Mouse (Mus musculus) liver, embryonic 12.5 days (tissue): Measurements from ENCODE around the gene Cdkal1. TPM values are rescaled to one million over a fixed set of nuclear protein-coding genes. Genes with fewer than 3 reads are reported as not detected.

Source experiments
- ATAC-seq: fragments of 200-750 bp; cut with Nextera tagmentation; 2 replicates; pipeline ENCODE4 v1.8.0; 2017; ENCODE audit warnings: moderate number of reproducible peaks, mild to moderate bottlenecking, moderate library complexity
- H3K27ac ChIP-seq: fragments of 300-500 bp; sonication (generic); 2 replicates; pipeline ENCODE4 v1.5.1; 2016; ENCODE audit warnings: mild to moderate bottlenecking
- H3K27me3 ChIP-seq: fragments of 300-500 bp; sonication (generic); replicated peaks from 2 replicates; pipeline ENCODE4 v1.6.1; 2016; ENCODE audit warnings: mild to moderate bottlenecking, moderate library complexity
- H3K36me3 ChIP-seq: fragments of 300-500 bp; sonication (generic); 2 replicates; pipeline ENCODE4 v1.6.1; 2016; ENCODE audit warnings: mild to moderate bottlenecking, moderate library complexity
- H3K4me1 ChIP-seq: fragments of 300-500 bp; sonication (generic); 2 replicates; pipeline ENCODE4 v1.6.1; 2016
- H3K4me2 ChIP-seq: fragments of 300-500 bp; sonication (generic); 2 replicates; pipeline ENCODE4 v1.6.1; 2016; ENCODE audit warnings: mild to moderate bottlenecking, moderate library complexity
- H3K4me3 ChIP-seq: fragments of 300-500 bp; sonication (generic); 2 replicates; pipeline ENCODE4 v1.5.1; 2016; ENCODE audit warnings: mild to moderate bottlenecking, moderate library complexity
- H3K9ac ChIP-seq: fragments of 300-500 bp; sonication (generic); 2 replicates; pipeline ENCODE4 v1.6.1; 2016; ENCODE audit warnings: mild to moderate bottlenecking, moderate library complexity
- H3K9me3 ChIP-seq: fragments of 300-500 bp; sonication (generic); replicated peaks from 2 replicates; pipeline ENCODE4 v1.6.1; 2016; ENCODE audit warnings: mild to moderate bottlenecking, moderate library complexity
- WGBS: fragments of 180-500 bp; shearing (Covaris S2); methylation state at CpG from one replicate; pipeline ENCODE4 v1.1.7; 2016; ENCODE audit not compliant: insufficient replicate concordance; 5-methylcytosine and 5-hydroxymethylcytosine counted together
- polyA plus RNA-seq: library from polyadenylated mRNA; unstranded; fragments of >200 nt; fragmentation: Nextera tagmentation; extraction: Ambion mirVana; gene quantifications from 2 replicates; pipeline ENCODE4 v1.2.1, GENCODE M21; 2016

Cdkal1 gene
- polyA plus RNA-seq, 1 experiment from 2014 or later, result 16.0 TPM

GRCm38 (mm10) chr13:29364901-29365625, 490.4 kb downstream of the Cdkal1 start:
- H3K4me1 ChIP-seq, result 0 out of 2 replicates have a peak, but pooled peaks cover 7% of the 10 kb centered on the region
- H3K27ac ChIP-seq, result no peak overlapping the region
- no peaks in the 10 kb centered on the region for H3K27me3 ChIP-seq
- no peaks in the 10 kb centered on the region for H3K36me3 ChIP-seq
- no peaks in the 10 kb centered on the region for H3K9me3 ChIP-seq
- no peak for ATAC-seq
- H3K9ac ChIP-seq, result no peak overlapping the region
- no peak overlapping the region for H3K4me3 ChIP-seq
- 77% methylated on average over 13 of the region's 13 CpGs for WGBS
- no peak overlapping the region for H3K4me2 ChIP-seq

DNA sequence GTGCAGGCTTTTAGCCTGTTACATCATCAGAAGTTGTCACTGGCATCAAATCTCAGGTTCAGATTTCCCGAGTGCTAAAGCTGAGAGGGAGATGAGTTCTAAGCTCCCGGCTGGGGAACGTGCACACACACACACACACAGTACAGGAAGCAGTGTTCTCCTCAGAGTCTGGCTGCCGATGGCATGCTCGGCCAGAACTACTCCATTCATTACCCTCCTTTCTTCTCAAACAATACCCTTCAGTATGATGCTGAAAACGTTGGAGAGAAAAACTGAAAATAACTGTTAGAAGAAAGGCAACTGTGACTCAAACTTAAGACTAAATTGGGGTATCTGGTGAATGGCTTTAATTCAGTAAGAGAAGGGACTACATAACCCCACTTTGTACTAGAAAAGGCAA, 491.5 kb downstream of the Cdkal1 start:
- H3K27ac ChIP-seq, result no peak overlapping the region
- WGBS, result 61% methylated on average over 6 of the region's 6 CpGs
- no peak overlapping the region for H3K9ac ChIP-seq
- no peaks in the 10 kb centered on the region for H3K9me3 ChIP-seq
- 0 out of 2 replicates have a peak, but pooled peaks cover 7% of the 10 kb centered on the region for H3K4me1 ChIP-seq
- no peak overlapping the region for H3K4me3 ChIP-seq
- no peaks in the 10 kb centered on the region for H3K27me3 ChIP-seq
- no peak overlapping the region for H3K4me2 ChIP-seq
- ATAC-seq, result no peak
- no peaks in the 10 kb centered on the region for H3K36me3 ChIP-seq

DNA sequence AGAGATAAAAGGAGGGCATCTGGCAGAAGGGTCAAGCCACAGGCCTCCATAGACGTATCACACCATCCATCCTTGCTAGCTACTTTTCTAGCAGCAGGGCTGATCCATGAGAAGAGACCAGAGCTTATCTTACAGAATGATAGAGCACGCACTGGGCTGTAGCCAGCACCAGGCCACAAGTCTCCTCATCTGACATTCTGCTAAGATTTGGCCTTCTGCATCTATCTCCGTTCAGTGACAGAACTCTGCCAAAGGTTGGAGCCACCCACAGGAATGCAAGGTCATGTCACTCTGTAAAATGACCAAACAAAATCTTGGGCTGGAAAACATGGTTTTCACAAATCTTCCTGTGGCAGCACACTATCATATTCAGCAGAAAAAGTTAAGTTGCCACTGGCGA, 493.6 kb downstream of the Cdkal1 start:
- Histone ChIP-seq H3K27me3 (no peaks in the 10 kb centered on the region), H3K4me2 (no peak overlapping the region), H3K9me3 (no peaks in the 10 kb centered on the region), H3K36me3 (no peaks in the 10 kb centered on the region), H3K27ac (no peak overlapping the region), H3K9ac (no peak overlapping the region), H3K4me1 (0 out of 2 replicates have a peak, but pooled peaks cover 7% of the 10 kb centered on the region), H3K4me3 (no peak overlapping the region)
- ATAC-seq, result no peak
- WGBS, result 52% methylated on average over 4 of the region's 4 CpGs

- Histone ChIP-seq H3K9me3 (no peaks in the 10 kb centered on the region), H3K27ac (no peak overlapping the region), H3K27me3 (no peaks in the 10 kb centered on the region), H3K36me3 (no peaks in the 10 kb centered on the region), H3K4me1 (0 out of 2 replicates have a peak, but pooled peaks cover 7% of the 10 kb centered on the region), H3K4me2 (no peak overlapping the region), H3K4me3 (no peak overlapping the region), H3K9ac (no peak overlapping the region)
- no peak for ATAC-seq
- 72% methylated on average over 10 of the region's 10 CpGs for WGBS
These were observed 494.6 kb downstream of the Cdkal1 start for GRCm38 (mm10) chr13:29360899-29361298.

DNA sequence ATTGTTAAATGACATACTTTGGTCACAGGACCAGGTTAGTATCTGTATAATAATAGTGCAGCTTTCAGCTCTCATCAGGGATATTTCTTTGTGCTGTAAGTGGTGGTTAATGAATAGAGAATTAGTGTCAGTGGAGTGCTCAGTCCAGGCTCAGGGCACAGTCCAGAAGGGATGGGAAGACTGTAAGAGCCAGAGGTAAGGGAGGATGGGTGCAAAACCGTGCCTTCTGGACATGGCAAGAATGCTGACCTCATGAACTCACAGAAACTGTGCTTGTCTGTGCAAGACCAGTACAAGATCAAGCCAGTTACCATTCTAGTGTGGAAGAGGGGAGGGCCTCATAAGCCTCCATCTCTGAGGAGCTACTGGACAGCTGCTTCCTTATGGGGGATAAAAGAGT, 496.1 kb downstream of the Cdkal1 start:
- Histone ChIP-seq H3K27ac (no peak overlapping the region), H3K9me3 (no peaks in the 10 kb centered on the region), H3K4me2 (no peak overlapping the region), H3K4me1 (0 out of 2 replicates have a peak, but pooled peaks cover 7% of the 10 kb centered on the region), H3K9ac (no peak overlapping the region), H3K4me3 (no peak overlapping the region), H3K36me3 (no peaks in the 10 kb centered on the region), H3K27me3 (no peaks in the 10 kb centered on the region)
- no peak for ATAC-seq
- 80% methylated on average over 1 of the region's 1 CpGs for WGBS

- no peak for ATAC-seq
- H3K9ac ChIP-seq, result no peak overlapping the region
- H3K36me3 ChIP-seq, result no peaks in the 10 kb centered on the region
- 0 out of 2 replicates have a peak, but pooled peaks cover 7% of the 10 kb centered on the region for H3K4me1 ChIP-seq
- no peak overlapping the region for H3K4me2 ChIP-seq
- no peak overlapping the region for H3K27ac ChIP-seq
- H3K4me3 ChIP-seq, result no peak overlapping the region
- WGBS, result 82% methylated on average over 5 of the region's 5 CpGs
- no peaks in the 10 kb centered on the region for H3K27me3 ChIP-seq
- no peaks in the 10 kb centered on the region for H3K9me3 ChIP-seq
These were observed 498.0 kb downstream of the Cdkal1 start for GRCm38 (mm10) chr13:29357483-29357882.

DNA sequence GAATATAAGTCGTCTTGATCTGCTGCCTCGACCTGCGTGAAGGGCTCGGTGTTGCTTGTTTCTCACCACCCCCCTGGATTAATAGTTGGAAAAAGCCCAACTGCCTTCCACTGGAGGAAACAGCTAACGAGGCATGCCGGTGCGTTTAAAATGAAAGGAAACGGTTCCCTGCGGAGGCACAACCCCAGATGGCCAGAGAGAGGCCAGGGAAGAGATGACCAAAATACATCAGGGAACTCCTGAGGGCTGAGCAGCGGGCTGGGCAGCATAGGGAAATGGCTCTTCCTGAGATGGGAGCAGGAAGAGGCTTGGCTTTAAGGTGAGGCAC, 499.4 kb downstream of the Cdkal1 start:
- Histone ChIP-seq H3K4me2 (no peak overlapping the region), H3K9ac (no peak overlapping the region), H3K36me3 (no peaks in the 10 kb centered on the region), H3K27me3 (no peaks in the 10 kb centered on the region), H3K4me3 (no peak overlapping the region), H3K4me1 (no peaks in the 10 kb centered on the region), H3K9me3 (no peaks in the 10 kb centered on the region), H3K27ac (no peak overlapping the region)
- 64% methylated on average over 10 of the region's 10 CpGs for WGBS
- ATAC-seq, result no peak

DNA sequence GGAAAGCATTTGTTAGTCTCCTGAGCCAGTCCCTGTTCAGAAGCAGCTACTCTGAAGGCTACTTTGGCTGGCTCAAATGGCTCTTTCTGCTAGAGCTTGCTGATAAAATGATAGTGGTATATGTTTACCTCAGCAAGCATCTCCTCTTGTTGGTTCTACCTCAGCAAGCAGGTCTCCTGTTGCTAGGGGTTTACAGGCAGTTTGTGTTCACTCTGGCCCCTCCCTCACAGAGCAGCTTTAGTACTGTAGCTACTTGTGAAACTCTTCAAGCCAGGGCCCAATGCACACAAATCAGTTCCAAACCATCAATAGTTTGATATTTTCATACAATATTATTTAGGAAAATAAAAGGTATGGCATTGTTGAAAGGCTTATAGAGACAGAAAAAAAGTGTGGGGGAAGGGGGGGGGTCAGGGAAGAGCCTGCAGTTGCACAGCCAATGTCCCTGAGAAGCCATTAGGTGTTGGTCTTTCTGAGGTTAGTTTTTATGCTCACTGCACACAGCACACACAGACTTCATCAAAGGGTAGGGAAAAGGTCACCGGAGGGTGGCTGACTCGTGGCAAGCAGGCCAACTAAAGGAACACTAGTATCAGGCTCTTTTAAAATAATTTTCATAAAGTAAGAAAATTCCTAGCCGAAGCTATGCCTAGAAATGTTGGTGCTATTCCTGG, 499.9 kb downstream of the Cdkal1 start:
- Histone ChIP-seq H3K27me3 (no peaks in the 10 kb centered on the region), H3K27ac (no peak overlapping the region), H3K36me3 (no peaks in the 10 kb centered on the region), H3K4me1 (no peaks in the 10 kb centered on the region), H3K4me2 (no peak overlapping the region), H3K9me3 (no peaks in the 10 kb centered on the region), H3K4me3 (no peak overlapping the region), H3K9ac (no peak overlapping the region)
- ATAC-seq, result no peak
- 78% methylated on average over 3 of the region's 3 CpGs for WGBS

- Histone ChIP-seq H3K9me3 (no peaks in the 10 kb centered on the region), H3K27ac (no peak overlapping the region), H3K4me1 (no peaks in the 10 kb centered on the region), H3K9ac (no peak overlapping the region), H3K4me3 (no peak overlapping the region), H3K36me3 (no peaks in the 10 kb centered on the region), H3K4me2 (no peak overlapping the region), H3K27me3 (no peaks in the 10 kb centered on the region)
- no peak for ATAC-seq
- 75% methylated on average over 4 of the region's 4 CpGs for WGBS
These were observed 500.5 kb downstream of the Cdkal1 start for GRCm38 (mm10) chr13:29354943-29355342.

DNA sequence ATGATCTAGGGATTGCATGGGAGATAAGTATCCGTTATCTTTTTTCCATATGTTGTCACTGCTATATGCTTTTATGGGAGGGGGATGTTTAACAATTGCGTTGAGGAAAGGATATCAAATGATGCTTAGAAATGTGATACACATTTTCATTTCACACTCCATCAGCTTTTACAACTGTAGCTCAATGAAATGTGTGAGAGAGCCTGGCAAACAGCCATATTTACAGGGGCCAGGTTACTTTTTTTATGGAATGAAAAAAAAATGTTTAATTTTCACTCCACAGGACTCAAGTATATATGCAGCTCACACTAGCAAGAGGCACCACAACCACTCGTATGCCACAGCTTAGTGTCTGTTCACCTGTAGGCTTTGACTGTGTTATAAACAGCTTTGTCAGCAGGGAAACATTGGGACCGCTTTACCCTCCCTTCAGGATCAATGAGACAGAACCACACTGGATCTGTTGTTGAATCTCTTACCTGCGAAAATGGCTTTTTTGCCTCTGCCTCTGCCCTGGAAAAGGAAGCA, 501.5 kb downstream of the Cdkal1 start:
- ATAC-seq, result no peak
- no peaks in the 10 kb centered on the region for H3K36me3 ChIP-seq
- no peak overlapping the region for H3K4me3 ChIP-seq
- no peaks in the 10 kb centered on the region for H3K4me1 ChIP-seq
- WGBS, result 77% methylated on average over 5 of the region's 5 CpGs
- no peak overlapping the region for H3K4me2 ChIP-seq
- no peak overlapping the region for H3K27ac ChIP-seq
- no peaks in the 10 kb centered on the region for H3K9me3 ChIP-seq
- no peaks in the 10 kb centered on the region for H3K27me3 ChIP-seq
- no peak overlapping the region for H3K9ac ChIP-seq

DNA sequence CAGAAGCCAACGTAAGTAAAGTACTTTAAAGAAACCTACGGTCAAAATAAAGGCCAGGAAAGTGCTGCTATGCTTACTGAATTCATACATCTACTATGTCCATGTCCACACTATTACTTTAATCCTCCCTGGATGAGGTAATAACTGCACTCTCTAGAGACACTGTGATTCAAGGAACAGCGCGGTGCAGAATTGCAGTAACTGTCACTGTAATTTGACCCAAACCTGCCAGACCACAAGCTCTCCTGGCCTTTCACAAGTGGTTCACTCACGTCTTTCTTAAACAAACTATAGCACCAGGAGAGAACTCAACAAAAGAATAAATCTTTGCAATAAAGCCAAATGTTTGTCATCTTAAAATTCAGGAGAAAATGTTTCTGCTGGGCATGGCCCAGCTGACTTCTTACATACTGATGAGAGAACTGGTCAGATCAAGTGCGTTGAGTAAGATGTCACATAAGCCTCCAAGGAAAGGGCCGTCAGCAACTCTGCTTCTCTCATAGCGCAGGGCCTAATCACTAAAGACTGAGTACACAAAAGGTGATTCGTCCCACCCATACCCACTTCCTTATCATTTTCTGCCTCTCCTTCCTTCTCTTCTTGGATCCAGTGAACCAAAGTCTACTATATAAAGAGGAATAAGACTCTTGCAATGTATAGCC, 504.3 kb downstream of the Cdkal1 start:
- Histone ChIP-seq H3K27ac (no peak overlapping the region), H3K4me3 (no peak overlapping the region), H3K4me2 (no peak overlapping the region), H3K27me3 (no peaks in the 10 kb centered on the region), H3K36me3 (peaks cover 12% of the 10 kb centered on the region), H3K9me3 (0 out of 2 replicates have a peak, but pooled peaks cover 3% of the 10 kb centered on the region), H3K9ac (no peak overlapping the region), H3K4me1 (no peaks in the 10 kb centered on the region)
- WGBS, result 73% methylated on average over 9 of the region's 9 CpGs
- no peak for ATAC-seq

DNA sequence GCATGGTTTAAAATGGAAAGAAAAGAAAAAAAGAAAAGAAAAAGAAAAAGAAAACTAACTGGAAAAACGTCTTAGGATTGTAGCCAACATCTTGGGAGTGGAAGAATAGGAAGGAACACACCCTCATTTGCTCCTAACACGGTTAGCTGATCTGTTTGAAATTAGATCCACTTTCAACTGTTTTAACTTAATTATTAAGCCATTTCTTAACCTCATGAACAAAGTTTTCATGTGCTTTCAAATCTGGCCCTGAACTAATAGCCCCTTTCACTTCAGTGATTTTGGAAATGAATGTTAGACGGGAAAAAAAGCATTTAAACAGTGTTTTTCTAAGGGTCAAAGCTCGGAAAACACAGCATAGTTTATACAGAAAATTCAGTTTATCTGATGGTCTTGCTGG, 505.5 kb downstream of the Cdkal1 start:
- no peaks in the 10 kb centered on the region for H3K27me3 ChIP-seq
- no peak overlapping the region for H3K4me3 ChIP-seq
- WGBS, result 64% methylated on average over 4 of the region's 4 CpGs
- H3K4me2 ChIP-seq, result no peak overlapping the region
- no peak overlapping the region for H3K27ac ChIP-seq
- no peaks in the 10 kb centered on the region for H3K4me1 ChIP-seq
- no peak for ATAC-seq
- 0 out of 2 replicates have a peak, but pooled peaks cover 3% of the 10 kb centered on the region for H3K9me3 ChIP-seq
- no peak overlapping the region for H3K9ac ChIP-seq
- H3K36me3 ChIP-seq, result peaks cover 12% of the 10 kb centered on the region
